Mouse (Mus musculus): ENCODE data around the gene Adcy2. TPM values are rescaled to one million over a fixed set of nuclear protein-coding genes. Genes with fewer than 3 reads are reported as not detected.

Gene Adcy2
- total and polyA plus RNA-seq, 3 experiments = not detected

DNA sequence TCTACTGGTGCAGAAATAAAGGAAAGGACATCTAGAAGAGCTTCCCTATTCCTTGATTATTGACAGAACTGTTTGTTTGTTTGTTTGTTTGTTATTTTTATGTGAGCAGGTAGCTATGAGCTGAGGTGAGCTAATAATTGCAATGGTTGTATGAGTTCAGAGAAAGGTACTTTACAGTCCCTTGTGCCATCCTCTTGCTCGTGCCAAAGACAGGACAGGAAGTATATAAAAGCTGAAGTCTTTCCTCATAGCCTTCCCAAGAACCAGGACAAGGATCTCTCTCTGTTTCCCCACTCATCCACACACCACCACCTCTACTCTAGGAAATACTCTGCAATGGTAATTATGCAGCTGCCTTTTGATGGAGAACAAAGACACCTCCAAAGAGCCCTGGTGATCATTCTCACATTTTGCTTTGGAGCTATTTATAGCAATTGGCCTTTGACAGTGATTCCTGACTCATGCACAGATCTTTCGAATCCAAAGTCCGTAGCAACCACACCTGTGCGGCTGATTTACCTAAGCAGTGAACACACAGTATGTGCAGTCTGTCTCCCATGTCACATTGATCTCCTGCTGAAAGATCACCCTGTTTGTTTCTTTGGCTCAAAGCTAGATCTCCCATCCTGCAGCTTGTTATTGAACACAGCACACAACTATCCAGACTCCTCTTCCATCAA, 29.9 kb upstream of the Adcy2 start:
- H3K9ac ChIP-seq (ENCODE audit: insufficient read depth, low read depth) = no peak overlapping the region
- peaks cover 46% of the 10 kb centered on the region for H3K9me3 ChIP-seq (replicated peaks; ENCODE audit: low read length)
- in situ Hi-C loops (cut with MboI; ENCODE audit: low pct_ligation_motif_present, low pct_unique_long_range_greater_than_20kb, low sequenced_read_pairs) (no loop called here), dilution Hi-C loops (cut with MboI; ENCODE audit: extremely low pct_ligation_motif_present, extremely low pct_unique_long_range_greater_than_20kb, low sequenced_read_pairs) (no loop called here)
- no peaks in the 10 kb centered on the region for H3K4me1 ChIP-seq (ENCODE audit: control insufficient read depth in 1 of 2, insufficient read depth in 2 of 2)
- no peak overlapping the region for H3K4me3 ChIP-seq (replicated peaks in 1 of 3; ENCODE audit: low read depth in 2 of 3, low read length in 2 of 3, poor library complexity in 1 of 3)
- no peaks in the 10 kb centered on the region for H3K79me2 ChIP-seq (replicated peaks; ENCODE audit: control insufficient read depth, extremely low read depth, insufficient read depth, poor library complexity, severe bottlenecking)
- no peak overlapping the region for H3K4me2 ChIP-seq (ENCODE audit: insufficient read depth, low read depth, poor library complexity, severe bottlenecking)
- no peak overlapping the region for H3K27ac ChIP-seq (ENCODE audit: insufficient read depth, low read depth)
- no peak for DNase-seq (ENCODE audit: extremely low read depth)
- TF ChIP-seq ELF1 (IDR thresholded peaks at IDR 0.05; ENCODE audit: low read depth, low read length) (no peak), MAZ (IDR thresholded peaks at IDR 0.05; ENCODE audit: low read depth, low read length) (no peak), ZMIZ1 (IDR thresholded peaks at IDR 0.05; ENCODE audit: low read depth, low read length) (no peak), CTCF (conservative IDR thresholded peaks at IDR 0.05 in 1 of 2, IDR thresholded peaks at IDR 0.05 in 1 of 2; ENCODE audit: low read depth in 2 of 2, low read length in 2 of 2) (no peak), NELFE (IDR thresholded peaks at IDR 0.05; ENCODE audit: low read depth, low read length) (no peak), RAD21 (IDR thresholded peaks at IDR 0.05; ENCODE audit: low read depth, low read length) (no peak), TCF12 (IDR thresholded peaks at IDR 0.05; ENCODE audit: low read depth, low read length) (no peak), POLR2A (IDR thresholded peaks at IDR 0.05; ENCODE audit: low read depth, low read length) (no peak), ZKSCAN1 (IDR thresholded peaks at IDR 0.05; ENCODE audit: borderline replicate concordance, low read depth, low read length) (no peak), EP300 (IDR thresholded peaks at IDR 0.05; ENCODE audit: low read length) (no peak), UBTF (IDR thresholded peaks at IDR 0.05; ENCODE audit: low read depth, low read length) (no peak)
- H3K36me3 ChIP-seq (replicated peaks in 1 of 2; ENCODE audit: control insufficient read depth in 1 of 2, insufficient read depth in 1 of 2, low read length in 1 of 2) = no peaks in the 10 kb centered on the region
- H3K27me3 ChIP-seq (replicated peaks) = no peaks in the 10 kb centered on the region

DNA sequence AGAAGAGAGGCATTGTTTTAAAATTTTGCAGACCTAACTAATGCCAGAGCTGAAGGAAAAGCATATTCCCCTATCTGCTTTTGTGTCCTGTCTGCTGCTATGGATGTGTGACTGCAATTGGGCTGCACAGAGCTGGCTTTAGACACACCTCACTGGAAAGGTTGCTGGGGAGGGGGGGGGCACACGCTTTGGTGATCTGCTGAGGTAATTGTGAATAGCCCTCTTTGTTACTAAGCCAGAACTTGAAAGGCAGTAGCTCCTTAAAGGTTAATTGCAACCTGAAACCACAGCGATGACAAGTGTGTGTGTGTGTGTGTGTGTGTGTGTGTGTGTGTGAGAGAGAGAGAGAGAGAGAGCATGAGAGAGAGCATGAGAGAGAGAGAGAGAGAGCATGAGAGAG, 25.6 kb upstream of the Adcy2 start:
- H3K4me1 ChIP-seq (ENCODE audit: control insufficient read depth in 1 of 2, insufficient read depth in 2 of 2) = no peaks in the 10 kb centered on the region
- no peak overlapping the region for H3K4me3 ChIP-seq (replicated peaks in 1 of 3; ENCODE audit: low read depth in 2 of 3, low read length in 2 of 3, poor library complexity in 1 of 3)
- in situ Hi-C loops (cut with MboI; ENCODE audit: low pct_ligation_motif_present, low pct_unique_long_range_greater_than_20kb, low sequenced_read_pairs) (no loop called here), dilution Hi-C loops (cut with MboI; ENCODE audit: extremely low pct_ligation_motif_present, extremely low pct_unique_long_range_greater_than_20kb, low sequenced_read_pairs) (no loop called here)
- H3K27ac ChIP-seq (ENCODE audit: insufficient read depth, low read depth) = no peak overlapping the region
- H3K9ac ChIP-seq (ENCODE audit: insufficient read depth, low read depth) = no peak overlapping the region
- no peaks in the 10 kb centered on the region for H3K27me3 ChIP-seq (replicated peaks)
- no peaks in the 10 kb centered on the region for H3K79me2 ChIP-seq (replicated peaks; ENCODE audit: control insufficient read depth, extremely low read depth, insufficient read depth, poor library complexity, severe bottlenecking)
- H3K9me3 ChIP-seq (replicated peaks; ENCODE audit: low read length) = peaks cover 54% of the 10 kb centered on the region
- DNase-seq (ENCODE audit: extremely low read depth) = no peak
- H3K36me3 ChIP-seq (replicated peaks in 1 of 2; ENCODE audit: control insufficient read depth in 1 of 2, insufficient read depth in 1 of 2, low read length in 1 of 2) = no peaks in the 10 kb centered on the region
- H3K4me2 ChIP-seq (ENCODE audit: insufficient read depth, low read depth, poor library complexity, severe bottlenecking) = no peak overlapping the region
- TF ChIP-seq BHLHE40 (IDR thresholded peaks at IDR 0.05; ENCODE audit: low read depth, low read length) (no peak), POLR2A (IDR thresholded peaks at IDR 0.05; ENCODE audit: low read depth, low read length) (no peak), MAFK (IDR thresholded peaks at IDR 0.05; ENCODE audit: insufficient replicate concordance, low read length) (no peak), CHD2 (IDR thresholded peaks at IDR 0.05; ENCODE audit: low read length) (no peak), IRF4 (IDR thresholded peaks at IDR 0.05; ENCODE audit: low read depth, low read length) (no peak), MAZ (IDR thresholded peaks at IDR 0.05; ENCODE audit: low read depth, low read length) (no peak), RCOR1 (conservative IDR thresholded peaks at IDR 0.05; ENCODE audit: low read depth, low read length) (no peak)
